Mouse (Mus musculus): ENCODE results near the gene Pikfyve.
A peak's percentile ranks its signal among the peaks of the same experiment; 100 is the strongest.
"Not testable (repeated sequence)": the region's sequence is repeated elsewhere in the genome, so short reads cannot be mapped to it uniquely, and the experiment has no call there.

Pikfyve gene

DNA sequence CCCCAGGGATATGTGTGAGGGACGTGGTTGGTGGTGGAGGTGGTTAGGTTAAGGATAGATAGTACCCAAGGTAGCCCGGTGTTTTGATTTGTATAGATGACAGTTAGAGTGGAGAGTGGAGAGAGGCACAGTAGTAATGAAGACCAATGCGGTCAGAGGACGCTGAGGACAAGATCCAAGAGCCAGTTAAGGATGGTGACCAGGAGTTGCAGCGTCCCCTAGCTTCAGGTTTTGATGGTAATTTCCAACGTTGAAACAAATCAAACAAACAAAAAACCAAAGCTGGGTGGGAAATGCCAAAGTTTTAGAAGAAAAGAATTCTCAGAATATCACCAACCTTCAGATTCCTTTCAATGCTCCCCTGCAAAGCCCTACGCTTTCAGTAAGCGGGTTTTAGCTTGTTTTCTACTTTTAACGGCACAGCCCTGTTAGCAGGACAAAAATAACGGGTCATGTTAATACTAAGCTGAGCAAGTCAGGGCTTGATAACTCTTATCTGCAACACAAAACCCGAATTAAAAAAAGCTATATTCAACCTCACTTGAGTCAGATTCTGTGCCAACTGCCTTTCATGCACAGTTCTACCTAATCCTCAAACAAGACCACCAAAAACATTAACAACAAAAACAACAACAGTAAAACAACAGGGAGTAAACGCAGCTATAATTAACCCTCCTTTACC, 818 bp upstream of the Pikfyve start:
- peak; percentile 10 to 29 for DNase-seq

DNA sequence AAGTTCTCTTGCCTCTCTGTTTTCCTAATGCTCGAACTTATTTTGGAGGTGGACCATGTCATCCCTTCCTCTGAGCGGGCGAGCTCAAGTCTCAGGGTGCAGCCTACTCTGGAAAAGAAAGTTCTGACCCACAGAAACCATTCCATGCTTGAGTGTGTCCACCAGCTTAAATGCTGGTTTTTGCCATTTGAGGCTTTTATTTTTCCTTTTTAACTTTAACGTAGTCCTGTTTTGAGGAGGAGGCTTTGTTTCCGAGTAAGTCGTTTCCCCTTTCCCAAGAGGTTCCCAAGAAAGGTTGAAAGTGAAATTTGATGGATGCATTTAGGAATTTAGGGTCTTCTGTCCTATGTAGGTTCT, 569 bp downstream of the Pikfyve start:
- no peak for DNase-seq

DNA sequence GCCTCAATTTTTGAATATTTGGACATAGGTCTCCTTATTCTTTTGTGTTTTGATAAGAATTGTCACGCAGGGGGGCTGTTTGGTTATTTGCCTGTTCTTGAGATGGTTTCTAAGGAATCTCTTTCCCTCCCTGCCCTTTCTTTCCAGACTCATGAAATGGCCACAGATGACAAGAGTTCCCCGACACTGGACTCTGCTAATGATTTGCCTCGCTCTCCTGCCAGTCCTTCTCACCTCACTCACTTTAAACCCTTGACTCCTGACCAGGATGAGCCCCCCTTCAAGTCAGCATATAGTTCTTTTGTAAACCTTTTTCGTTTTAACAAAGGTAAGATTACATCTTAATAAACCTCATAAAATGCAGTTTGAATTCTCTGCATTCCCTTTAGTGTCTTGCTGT, 3.7 kb downstream of the Pikfyve start:
- DNase-seq, result no peak

DNA sequence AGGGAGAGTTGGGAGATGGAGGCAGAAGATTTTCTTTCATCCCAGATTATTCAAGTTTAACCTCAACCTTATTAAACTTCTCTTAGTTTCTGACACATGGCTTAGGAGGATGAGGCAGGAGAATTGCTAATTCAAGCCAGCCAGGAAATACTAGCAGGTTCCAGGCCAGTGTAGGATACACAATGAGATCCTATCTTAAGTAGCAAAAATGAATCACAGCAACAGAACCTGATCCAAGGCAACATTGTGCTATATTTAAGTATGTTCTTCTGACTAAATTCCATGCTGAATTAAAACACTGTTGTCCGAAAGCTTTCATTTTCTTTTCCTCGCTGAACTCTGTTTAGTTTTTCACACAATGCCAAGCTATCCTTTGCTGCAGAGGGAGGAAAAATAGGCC, 6.7 kb downstream of the Pikfyve start:
- no peak for DNase-seq

DNA sequence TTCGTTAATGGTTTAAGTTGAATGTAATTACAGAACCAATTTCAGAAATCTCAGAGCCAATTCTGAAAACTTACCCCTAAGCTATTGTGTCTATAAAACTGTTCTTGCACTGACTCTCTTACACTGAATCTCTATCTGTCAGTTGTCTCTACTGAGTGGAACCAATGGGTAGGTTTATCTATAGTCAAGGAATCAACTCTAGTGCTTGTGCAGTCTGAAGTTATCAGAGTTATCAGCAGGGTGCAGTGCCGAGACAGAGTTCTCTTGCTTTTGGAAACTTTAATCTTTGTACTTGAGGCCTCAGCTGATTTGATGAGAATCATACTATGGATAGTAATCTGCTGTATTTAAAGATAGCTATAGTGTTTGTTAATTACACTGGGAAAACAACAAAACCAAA, 11.9 kb downstream of the Pikfyve start:
- no peak for DNase-seq

DNA sequence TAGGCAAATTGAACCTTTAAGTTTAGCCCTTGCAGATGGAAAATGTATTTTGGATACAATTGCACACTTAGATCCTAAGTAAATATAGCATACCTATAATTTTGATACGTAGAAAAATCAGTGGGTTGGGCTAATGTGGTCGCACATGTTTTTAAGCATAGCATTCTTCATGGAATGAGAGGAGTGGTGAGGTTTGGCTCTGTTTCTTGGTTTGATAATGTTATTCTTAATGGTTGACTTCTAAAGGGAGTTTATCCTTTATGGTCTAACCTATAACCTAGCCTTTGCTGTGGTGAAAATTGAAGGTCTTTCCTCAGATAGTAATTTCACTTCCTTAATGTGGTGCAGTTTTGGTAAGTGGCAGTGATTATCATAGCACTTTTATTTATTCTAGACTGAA, 12.4 kb downstream of the Pikfyve start:
- no peak for DNase-seq

DNA sequence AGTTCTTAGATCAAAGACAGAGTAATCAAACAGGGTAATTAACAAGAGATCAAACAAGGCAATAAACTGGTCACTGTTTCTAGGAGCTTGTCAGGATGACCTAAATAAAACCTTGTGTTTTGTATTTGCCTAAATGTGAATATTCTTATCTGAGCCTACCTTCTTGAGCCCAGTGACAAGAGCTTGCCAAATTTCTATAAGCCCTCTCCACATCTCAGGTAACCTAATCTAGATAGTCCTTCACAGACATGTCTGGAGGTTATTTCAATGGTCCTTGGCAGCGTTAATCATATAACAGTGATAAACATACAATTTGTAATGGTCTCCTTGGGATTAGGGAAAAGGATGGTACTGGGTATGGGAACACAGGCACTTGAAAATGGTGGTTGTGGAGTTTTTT, 17.8 kb downstream of the Pikfyve start:
- no peak for DNase-seq

DNA sequence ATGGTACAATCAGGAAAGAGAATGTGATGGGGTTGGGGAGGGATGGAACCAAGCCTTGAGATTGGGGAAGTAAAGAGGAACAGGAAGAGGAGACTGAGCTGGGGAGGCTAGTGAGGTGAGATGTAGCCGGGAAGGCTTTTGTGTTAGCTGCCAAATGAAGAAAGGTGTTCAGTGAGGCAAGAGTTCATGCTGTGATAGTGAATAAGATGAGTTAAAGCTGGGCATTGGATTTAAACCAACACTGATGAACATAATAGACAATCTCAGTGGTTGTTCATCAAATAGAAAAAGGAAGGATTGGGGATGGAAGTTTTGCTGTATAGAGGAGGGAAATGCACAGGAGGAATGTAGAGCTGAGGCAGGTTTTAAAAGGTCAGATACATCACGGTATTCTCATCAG, 26.7 kb downstream of the Pikfyve start:
- DNase-seq, result no peak

DNA sequence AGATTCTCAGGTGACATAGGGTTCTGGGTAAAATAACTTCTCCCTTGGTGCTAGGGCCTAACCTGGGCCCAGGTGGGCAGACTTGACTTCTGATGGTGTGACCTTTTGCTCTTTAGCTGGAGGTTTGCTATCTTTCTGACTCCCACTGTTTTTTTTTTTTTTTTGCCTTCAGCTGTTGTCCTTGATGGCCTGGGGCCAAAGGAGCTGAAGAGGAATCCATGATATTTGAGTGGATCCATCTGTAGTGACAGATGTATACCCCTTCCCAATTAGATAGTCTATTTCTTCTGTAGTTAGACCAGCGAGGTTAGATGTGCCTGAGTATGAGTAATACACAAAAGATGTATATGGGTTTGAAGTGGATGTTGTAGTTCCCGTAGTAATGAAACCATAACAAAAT, 31.1 kb downstream of the Pikfyve start:
- no peak for DNase-seq

DNA sequence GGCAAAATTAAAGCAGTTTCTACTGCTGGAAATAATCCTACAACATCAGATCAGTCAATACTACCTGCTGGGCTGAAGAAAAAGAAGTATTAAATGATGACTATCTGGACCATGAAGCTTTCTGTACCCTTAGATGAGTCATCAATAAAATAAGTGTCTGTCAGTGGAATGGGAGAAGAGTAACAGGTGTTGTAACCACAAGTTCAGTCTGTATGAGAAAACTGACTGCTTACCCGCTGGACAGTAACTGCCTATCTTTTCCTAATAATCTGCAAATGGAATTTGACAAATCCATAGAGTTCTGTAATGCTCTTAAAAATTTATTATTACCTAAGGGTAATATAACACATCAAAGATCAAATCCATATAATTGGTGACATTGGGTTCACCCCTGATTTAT, 31.5 kb downstream of the Pikfyve start:
- DNase-seq, result no peak

DNA sequence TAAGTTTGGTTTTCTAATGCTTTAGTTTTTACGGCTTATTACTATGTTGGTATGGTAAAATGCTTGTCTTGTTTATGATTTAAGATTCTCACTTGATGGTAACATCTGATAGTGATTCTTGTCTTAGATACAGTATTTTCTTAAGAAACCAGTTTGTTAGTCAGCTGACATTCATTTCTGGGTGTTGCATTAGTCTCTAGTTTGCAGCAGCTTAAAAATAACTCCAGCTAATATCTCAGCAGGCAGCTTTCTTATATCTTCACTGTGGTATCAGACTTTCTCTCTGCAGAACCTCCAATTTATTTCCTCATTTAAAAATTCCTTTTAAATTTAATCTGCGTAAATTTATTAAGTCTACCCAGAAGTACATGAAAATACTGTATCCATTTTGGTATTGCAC, 37.2 kb downstream of the Pikfyve start:
- DNase-seq, result no peak

DNA sequence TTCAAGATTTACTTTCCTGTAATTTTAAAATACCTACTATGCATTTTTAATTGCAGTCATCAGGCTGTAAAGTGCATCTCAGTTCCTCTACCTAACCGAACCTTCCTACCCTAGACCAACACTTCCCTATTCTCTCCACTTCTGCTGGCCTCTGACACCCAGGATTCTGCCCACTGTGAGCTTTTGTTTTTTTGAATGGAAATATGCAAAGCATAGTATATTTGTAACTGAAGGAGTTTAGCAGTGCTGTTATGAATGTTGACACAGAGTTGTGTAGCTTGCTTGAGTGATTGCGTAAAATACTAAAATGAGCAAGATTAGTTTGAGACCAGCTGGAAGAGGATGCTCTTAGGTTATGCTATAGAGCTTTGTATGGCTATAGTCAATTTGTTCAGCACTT, 41.2 kb downstream of the Pikfyve start:
- DNase-seq, result no peak

DNA sequence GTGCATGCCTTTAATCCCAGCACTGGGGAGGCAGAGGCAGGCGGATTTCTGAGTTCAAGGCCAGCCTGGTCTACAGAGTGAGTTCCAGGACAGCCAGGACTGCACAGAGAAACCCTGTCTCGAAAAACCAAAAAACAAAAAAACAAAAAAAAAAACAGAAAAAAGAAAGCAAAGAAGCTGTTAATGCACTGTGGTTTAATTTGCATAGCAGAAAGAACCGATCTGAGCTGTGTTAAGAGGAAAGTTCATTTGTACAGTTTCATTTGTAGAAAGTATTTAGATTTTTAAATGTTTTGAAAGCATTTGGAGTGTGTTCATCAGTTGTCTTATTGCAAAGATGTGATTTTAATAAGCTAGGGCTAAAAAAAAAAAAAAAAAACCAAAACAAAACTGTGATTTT, 43.3 kb downstream of the Pikfyve start:
- DNase-seq, result not testable (repeated sequence)

DNA sequence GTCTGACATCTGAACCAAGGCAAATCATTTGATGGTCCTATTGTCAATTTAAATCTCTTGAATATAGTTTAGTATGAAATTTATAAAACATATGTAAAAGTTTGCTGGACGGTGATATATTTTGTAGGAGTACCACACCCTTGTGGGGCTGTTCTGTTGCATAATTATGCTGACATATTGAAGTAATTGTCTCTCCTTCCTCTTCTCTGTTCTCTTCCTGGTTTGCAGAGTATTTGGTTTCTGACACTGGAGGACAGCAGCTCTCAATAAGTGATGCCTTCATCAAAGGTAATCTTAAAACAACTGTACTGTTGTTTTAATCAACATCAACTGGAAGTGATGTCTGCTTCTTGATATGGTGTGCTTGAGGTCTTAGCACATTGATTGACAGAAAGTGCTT, 44.1 kb downstream of the Pikfyve start:
- DNase-seq, result no peak

DNA sequence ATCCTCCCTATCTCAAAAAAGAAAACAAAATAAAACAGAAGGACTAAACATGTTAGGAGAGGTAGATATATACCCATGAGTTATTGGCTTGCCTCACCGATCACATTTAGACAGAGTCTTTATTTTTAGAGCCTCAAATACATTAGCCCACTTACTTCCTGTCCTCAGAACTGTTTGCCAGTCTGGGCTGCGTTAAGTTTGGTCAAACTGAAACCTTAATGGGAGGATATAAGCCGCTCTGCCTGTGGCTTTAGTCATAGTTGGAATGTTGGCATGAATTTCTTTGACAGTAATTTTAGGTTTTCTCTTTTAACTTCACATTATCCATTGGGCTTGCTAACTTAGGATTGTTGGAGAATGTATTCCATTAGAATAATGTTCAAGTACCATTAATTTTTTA, 51.2 kb downstream of the Pikfyve start:
- DNase-seq, result no peak

DNA sequence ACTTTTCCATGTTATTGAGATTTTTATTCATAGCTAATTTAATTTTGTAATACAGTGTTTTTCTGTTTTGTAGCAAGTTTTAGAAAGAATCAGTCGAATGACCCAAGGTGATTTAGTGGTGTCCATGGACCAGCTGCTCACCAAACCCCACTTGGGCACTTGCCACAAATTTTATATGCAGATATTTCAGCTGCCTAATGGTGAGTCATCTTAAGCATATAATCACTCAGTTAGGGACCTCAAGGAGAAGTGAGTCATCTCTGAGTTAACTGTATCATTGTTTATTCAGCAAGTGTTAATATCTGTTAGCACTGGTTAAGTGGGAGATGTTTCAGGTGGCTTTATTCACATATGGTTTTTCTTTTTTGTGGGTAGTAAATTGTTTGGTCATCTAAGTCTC, 59.2 kb downstream of the Pikfyve start:
- no peak for DNase-seq

DNA sequence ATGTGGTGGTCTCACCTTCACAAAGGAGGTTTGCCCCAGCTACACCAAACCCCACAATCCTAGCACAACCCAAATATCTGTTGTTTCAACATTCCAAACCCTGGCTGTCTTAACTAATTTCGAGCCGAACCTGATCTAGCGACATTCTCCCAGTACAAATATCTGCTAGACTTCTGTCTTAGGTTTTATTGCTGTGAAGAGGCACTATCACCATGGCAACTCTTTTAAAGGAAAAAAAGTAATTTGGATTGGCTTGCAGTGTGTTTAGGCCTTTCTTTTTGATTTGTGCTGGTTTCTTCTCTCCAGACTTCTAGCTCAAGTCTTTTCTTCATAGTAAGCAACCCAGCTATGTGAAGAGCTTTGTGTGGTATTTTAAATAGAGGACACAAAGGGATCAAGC, 94.0 kb downstream of the Pikfyve start:
- no peak for DNase-seq

DNA sequence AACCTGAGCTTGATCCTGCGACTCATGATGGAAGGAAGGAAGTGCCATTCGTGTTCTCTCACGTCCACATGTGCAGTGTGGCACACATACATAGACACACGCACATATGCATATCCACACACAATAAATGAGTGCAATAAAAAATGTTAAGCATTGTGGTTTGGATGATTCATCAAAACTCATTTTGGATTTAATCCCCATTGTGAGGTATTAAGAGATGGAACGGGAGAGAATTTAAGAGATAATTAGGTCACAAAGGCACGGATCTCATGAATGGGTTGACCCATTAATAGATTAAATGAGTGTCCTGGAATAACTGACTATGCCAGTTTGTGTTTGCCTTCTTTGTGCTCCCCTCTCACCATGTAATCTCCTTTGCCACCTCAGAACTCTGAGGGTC, 95.3 kb downstream of the Pikfyve start, which contains the start of gene Pth2r:
Gene Pth2r, plus strand, starts transcription at position 301 of the 400 bp plus-strand sequence.
- no peak for DNase-seq

DNA sequence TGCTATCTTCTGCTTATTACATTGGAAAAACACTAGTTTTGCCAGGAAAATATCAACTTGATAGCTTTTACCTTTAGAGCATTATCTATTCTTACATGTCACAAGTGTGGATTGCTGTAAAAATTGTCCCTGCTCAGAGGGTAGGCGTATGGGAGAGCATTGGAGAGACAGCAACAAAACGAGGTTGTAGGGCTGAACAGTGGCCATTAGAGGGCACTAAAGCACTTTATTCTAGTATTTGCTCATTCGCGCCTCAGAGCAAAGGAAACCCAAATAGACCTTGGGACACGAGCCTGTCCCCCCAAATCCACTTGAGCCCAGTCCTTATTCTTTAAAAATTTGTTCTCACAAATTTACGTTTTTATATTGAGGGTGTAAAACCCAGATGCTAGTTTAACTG, 96.3 kb downstream of the Pikfyve start:
- DNase-seq, result peak; percentile 54 to 61

DNA sequence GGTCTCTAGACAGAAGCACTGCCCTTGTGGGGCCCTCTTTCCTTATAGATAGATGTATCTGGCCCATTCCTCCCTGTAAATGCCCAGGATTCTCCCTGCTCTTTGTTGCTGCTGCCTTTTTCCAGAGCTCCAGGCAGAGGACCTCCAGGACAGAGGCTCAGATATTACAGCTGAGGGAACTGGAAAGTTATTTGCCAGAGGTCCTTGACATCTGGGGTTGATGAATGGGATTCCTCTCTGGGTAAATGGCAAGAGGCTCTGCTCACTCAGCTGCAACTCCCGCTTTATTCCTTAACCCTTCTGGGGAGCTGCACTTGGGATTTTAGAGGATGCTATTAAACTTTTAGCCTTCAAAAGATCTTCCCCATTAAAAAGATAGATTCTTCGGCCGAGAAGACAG, 122.0 kb downstream of the Pikfyve start:
- DNase-seq, result no peak

DNA sequence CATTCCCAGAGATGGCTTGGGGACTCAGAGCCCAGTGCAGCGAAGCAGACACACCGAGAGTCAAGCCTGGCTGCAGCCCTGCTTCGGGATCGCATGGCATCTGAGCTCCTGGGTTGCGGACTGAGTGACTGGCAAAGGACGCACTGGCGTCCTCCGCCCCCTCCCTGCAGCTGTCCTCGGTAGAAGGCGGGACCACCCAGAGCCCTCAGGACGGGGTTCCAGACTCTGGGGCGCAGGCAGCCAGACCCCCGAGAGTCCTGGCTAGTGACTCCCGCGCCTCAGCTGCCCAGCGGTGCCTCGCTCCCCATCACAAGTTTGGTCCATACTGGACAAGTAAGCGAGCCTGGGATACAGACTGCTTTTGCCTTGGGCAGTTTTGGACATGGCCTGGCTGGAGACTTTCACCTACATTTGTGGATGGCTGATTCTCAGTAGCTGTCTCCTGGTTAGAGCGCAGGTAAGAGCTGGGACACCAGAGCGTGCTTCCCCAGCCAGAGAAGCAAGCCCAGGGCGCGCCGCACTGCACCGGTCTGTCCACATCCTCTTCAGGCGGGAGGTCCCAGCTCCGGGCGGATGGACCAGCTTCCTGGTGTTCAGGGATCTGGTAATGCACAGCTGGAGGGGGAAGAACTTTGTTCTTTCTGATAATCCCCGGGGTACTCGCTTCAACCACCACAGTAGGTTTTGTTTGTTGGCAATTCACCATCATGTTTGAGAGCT, 124.9 kb downstream of the Pikfyve start:
- DNase-seq, result peak; percentile 25 to 28

DNA sequence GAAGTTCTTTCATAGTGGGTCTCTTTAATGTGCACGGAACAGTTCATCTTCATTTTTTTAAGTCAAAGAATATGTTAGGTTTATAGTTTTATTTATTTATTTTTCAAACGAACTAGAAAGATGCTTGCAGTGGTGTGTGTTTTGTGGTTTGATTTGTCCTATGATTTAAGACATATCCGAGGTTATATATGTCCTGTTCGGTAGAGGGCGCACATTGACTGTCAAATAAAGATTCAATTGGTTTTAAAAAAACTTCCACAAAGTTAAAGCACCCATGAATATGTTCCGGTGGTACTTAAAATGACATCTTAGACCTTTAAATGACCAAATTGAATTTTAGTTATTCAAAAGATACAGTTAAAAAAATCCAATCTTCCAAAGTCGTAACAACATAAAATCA, 125.6 kb downstream of the Pikfyve start:
- peak; percentile 22 to 23 for DNase-seq

DNA sequence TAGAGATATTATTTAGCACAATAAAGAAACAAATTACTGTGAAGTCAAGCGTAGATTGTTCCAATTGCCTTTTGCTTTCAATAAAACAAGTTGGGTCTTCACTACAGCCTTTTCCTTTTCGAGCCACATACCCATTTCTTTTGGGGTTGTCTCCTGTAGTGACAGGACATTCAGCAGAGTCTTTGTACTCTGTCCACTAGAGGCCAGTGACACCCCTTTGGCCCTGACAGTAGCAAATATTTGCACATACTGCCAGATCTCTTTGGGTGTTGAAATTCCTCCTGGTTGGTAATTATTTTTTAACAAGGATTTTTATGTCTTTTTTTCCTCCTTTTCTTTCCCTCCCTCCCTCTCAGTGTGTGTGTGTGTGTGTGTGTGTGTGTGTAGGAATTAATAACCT, 126.4 kb downstream of the Pikfyve start:
- DNase-seq, result peak in 1 of 2 experiments; percentile 5

DNA sequence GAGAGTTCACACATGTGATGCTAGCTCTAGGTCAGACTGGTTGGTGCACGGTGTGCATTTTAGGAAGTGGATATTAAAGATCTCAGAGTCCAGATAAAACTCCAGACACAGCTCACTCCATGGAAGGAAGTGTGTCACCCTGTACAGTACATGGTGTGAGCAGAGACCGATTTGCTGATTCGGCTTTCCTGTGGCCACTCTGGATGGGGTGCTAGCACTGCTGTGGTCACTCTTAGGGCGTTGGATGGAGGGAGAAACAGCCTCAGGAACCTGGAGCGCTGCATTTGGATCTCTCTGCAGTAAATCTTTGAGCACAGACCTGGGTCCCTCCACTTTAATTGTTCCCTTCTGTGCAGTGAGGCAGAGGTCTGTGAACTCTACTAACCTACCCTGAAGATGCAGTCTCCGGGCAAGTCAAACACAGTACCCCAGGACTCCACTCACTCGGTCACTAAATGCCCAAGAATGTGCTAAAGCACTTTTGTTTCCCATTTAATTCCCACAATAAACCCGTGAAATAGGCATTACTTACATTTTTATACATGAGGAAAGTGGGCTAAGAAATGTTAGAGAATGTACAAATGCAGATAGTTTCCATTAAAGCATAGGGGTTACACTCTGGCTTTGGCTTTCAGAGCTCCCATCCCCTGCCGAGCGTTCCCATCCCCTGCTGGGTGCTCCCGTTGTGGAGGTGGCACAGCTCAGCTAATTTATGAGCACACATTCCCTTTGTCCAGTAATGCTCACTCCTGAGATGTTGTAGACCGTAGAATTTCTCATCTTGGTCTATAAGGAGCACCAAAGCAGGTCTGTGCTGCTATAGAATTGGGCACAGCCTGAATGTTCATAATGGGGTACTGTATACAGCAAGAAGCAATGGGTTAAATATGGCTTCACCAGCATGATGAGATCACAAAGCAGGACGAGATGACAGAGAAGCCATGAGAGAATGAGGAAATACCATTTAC, 127.9 kb downstream of the Pikfyve start:
- DNase-seq, result no peak

Data from kidney, postnatal 4 days (tissue).